Mouse (Mus musculus): ENCODE results near the gene Mus81. TPM values are rescaled to one million over a fixed set of nuclear protein-coding genes. Genes with fewer than 3 reads are reported as not detected.

Gene Mus81
- total and polyA plus RNA-seq, 3 experiments: 18.6 to 38.6 (median 21.6) TPM

- H3K27me3 ChIP-seq (ENCODE audit: control insufficient read depth, insufficient read depth, low read length): no peaks in the 10 kb centered on the region
- TF ChIP-seq CTCF (IDR thresholded peaks at IDR 0.05) (no peak), POLR2A (IDR thresholded peaks at IDR 0.05; ENCODE audit: insufficient read depth, low read depth, low read length) (no peak), EP300 (IDR thresholded peaks at IDR 0.05; ENCODE audit: insufficient read depth, low read depth, low read length) (no peak)
- H3K27ac ChIP-seq: no peak overlapping the region
- H3K79me2 ChIP-seq (replicated peaks; ENCODE audit: control insufficient read depth, insufficient read depth, low read length): no peaks in the 10 kb centered on the region
- no peaks in the 10 kb centered on the region for H3K36me3 ChIP-seq (ENCODE audit: control insufficient read depth, insufficient read depth, low read length)
- no peak for DNase-seq
- intact Hi-C loops (cut with DNase I): no loop called here
- H3K4me3 ChIP-seq: no peak overlapping the region
- no peaks in the 10 kb centered on the region for H3K4me1 ChIP-seq (ENCODE audit: control insufficient read depth, insufficient read depth, low read length)
- 80% methylated on average over 3 of the region's 3 CpGs for WGBS
- no peak overlapping the region for H3K9ac ChIP-seq (ENCODE audit: low read depth, low read length)
Measured at GRCm38 (mm10) chr19:5518721-5519120, 30.5 kb upstream of the Mus81 start.

GRCm38 (mm10) chr19:5516906-5517505 is 28.8 kb upstream of the Mus81 start:
- Histone ChIP-seq H3K36me3 (ENCODE audit: control insufficient read depth, insufficient read depth, low read length) (no peaks in the 10 kb centered on the region), H3K27ac (no peak overlapping the region), H3K4me3 (no peak overlapping the region), H3K27me3 (ENCODE audit: control insufficient read depth, insufficient read depth, low read length) (no peaks in the 10 kb centered on the region), H3K9ac (ENCODE audit: low read depth, low read length) (no peak overlapping the region), H3K4me1 (ENCODE audit: control insufficient read depth, insufficient read depth, low read length) (peaks cover 3% of the 10 kb centered on the region), H3K79me2 (replicated peaks; ENCODE audit: control insufficient read depth, insufficient read depth, low read length) (no peaks in the 10 kb centered on the region)
- DNase-seq: no peak
- intact Hi-C loops (cut with DNase I): no loop called here
- TF ChIP-seq CTCF (IDR thresholded peaks at IDR 0.05): 0 out of 2 replicates have a peak, but pooled peaks have one; percentile 2
- TF ChIP-seq EP300 (IDR thresholded peaks at IDR 0.05; ENCODE audit: insufficient read depth, low read depth, low read length): no peak
- TF ChIP-seq POLR2A (IDR thresholded peaks at IDR 0.05; ENCODE audit: insufficient read depth, low read depth, low read length): no peak
- 76% methylated on average over 8 of the region's 8 CpGs for WGBS

DNA sequence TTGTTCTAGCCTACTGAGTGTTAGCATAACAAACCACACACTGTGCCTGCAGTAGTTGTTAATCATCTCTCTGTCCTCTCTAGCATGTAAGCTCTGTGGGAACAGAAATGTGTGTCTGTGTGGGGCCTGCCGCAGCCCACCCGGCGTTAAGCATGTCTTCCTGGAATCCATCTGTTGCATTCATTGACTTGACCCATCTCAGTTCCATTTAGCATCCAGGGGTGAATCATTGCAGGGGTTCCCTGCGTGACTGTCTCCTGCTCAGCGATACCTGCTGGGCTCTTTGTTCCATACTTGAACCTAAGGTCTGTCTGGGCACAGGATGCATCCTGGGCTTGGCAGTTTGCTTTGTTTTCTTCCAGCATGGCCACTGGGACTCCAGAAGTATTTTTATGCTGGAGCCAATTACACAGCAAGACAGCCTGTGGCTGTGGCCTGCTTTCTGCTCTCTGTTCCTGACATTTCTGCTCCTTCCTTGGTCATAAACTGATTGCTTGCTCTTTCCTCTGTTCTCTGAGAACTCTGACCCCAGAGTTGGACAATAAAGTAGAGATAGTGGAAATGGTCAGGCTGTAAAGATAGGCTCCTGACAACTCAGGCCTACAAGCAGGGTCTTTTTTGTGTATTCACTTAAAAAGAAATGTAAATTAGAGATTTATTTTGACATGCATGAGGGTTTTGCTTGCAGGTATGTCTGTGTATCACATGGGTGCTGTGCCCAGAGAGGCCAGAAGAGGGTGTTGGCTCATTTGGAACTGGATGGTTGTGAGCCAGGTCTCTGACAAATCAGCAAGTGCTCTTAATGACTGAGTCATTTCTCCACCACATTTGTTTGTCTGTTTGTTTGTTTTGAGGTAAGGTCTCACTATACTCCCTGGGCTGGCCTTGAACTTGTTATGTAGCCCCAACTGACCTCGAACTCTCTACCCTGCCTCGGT is 27.9 kb upstream of the Mus81 start:
- no peaks in the 10 kb centered on the region for H3K36me3 ChIP-seq (ENCODE audit: control insufficient read depth, insufficient read depth, low read length)
- no peak for DNase-seq
- WGBS: 91% methylated on average over 7 of the region's 7 CpGs
- H3K4me3 ChIP-seq: no peak overlapping the region
- no peak for TF ChIP-seq POLR2A (IDR thresholded peaks at IDR 0.05; ENCODE audit: insufficient read depth, low read depth, low read length)
- TF ChIP-seq CTCF (IDR thresholded peaks at IDR 0.05): no peak; the same call in 1 of the 2 replicates
- TF ChIP-seq EP300 (IDR thresholded peaks at IDR 0.05; ENCODE audit: insufficient read depth, low read depth, low read length): no peak
- no peak overlapping the region for H3K9ac ChIP-seq (ENCODE audit: low read depth, low read length)
- H3K4me1 ChIP-seq (ENCODE audit: control insufficient read depth, insufficient read depth, low read length): peaks cover 4% of the 10 kb centered on the region
- no peak overlapping the region for H3K27ac ChIP-seq
- H3K27me3 ChIP-seq (ENCODE audit: control insufficient read depth, insufficient read depth, low read length): no peaks in the 10 kb centered on the region
- intact Hi-C loops (cut with DNase I): no loop called here
- H3K79me2 ChIP-seq (replicated peaks; ENCODE audit: control insufficient read depth, insufficient read depth, low read length): no peaks in the 10 kb centered on the region

DNA sequence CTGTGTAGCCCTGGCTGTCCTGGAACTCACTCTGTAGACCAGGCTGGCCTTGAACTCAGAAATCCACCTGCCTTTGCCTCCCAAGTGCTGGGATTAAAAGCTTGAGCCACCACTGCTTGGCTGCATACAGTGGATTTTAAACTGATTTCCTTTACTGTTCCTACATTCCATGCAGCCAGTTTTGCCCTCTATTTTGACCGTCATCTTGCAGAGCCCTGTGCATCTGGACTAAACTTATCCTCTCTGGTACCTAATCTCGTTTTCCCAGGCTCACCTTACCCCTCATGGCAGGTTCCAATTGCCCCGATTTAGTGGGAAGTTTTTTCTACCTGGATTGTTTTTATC is 24.8 kb upstream of the Mus81 start:
- no peaks in the 10 kb centered on the region for H3K36me3 ChIP-seq (ENCODE audit: control insufficient read depth, insufficient read depth, low read length)
- no peaks in the 10 kb centered on the region for H3K79me2 ChIP-seq (replicated peaks; ENCODE audit: control insufficient read depth, insufficient read depth, low read length)
- H3K4me3 ChIP-seq: no peak overlapping the region
- no peaks in the 10 kb centered on the region for H3K27me3 ChIP-seq (ENCODE audit: control insufficient read depth, insufficient read depth, low read length)
- peaks cover 6% of the 10 kb centered on the region for H3K4me1 ChIP-seq (ENCODE audit: control insufficient read depth, insufficient read depth, low read length)
- no peak overlapping the region for H3K9ac ChIP-seq (ENCODE audit: low read depth, low read length)
- intact Hi-C loops (cut with DNase I): no loop called here
- H3K27ac ChIP-seq: no peak overlapping the region
- TF ChIP-seq EP300 (IDR thresholded peaks at IDR 0.05; ENCODE audit: insufficient read depth, low read depth, low read length): no peak
- TF ChIP-seq CTCF (IDR thresholded peaks at IDR 0.05): no peak
- TF ChIP-seq POLR2A (IDR thresholded peaks at IDR 0.05; ENCODE audit: insufficient read depth, low read depth, low read length): no peak
- DNase-seq: no peak
- 76% methylated on average over 3 of the region's 3 CpGs for WGBS

GRCm38 (mm10) chr19:5512091-5513004 is 24.1 kb upstream of the Mus81 start:
- 38% methylated on average over 12 of the region's 12 CpGs for WGBS
- DNase-seq: peak in 1 of 2 experiments; percentile 24
- H3K36me3 ChIP-seq (ENCODE audit: control insufficient read depth, insufficient read depth, low read length): no peaks in the 10 kb centered on the region
- H3K27ac ChIP-seq: no peak overlapping the region
- H3K9ac ChIP-seq (ENCODE audit: low read depth, low read length): no peak overlapping the region
- H3K79me2 ChIP-seq (replicated peaks; ENCODE audit: control insufficient read depth, insufficient read depth, low read length): no peaks in the 10 kb centered on the region
- no peak overlapping the region for H3K4me3 ChIP-seq
- no peaks in the 10 kb centered on the region for H3K27me3 ChIP-seq (ENCODE audit: control insufficient read depth, insufficient read depth, low read length)
- peaks cover 6% of the 10 kb centered on the region for H3K4me1 ChIP-seq (ENCODE audit: control insufficient read depth, insufficient read depth, low read length)
- intact Hi-C loops (cut with DNase I): no loop called here
- TF ChIP-seq CTCF (IDR thresholded peaks at IDR 0.05) (no peak), POLR2A (IDR thresholded peaks at IDR 0.05; ENCODE audit: insufficient read depth, low read depth, low read length) (no peak), EP300 (IDR thresholded peaks at IDR 0.05; ENCODE audit: insufficient read depth, low read depth, low read length) (no peak)
